Mouse (Mus musculus) left cerebral cortex, adult 9 months (tissue): ENCODE results near the gene Rpl23.

Source experiments
- DNase-seq, 2 experiments: peaks; one replicate each; pipeline ENCODE4 v3.0.0; 2022; ENCODE audit warnings: low spot score in 2 of 2

Gene Rpl23

DNA sequence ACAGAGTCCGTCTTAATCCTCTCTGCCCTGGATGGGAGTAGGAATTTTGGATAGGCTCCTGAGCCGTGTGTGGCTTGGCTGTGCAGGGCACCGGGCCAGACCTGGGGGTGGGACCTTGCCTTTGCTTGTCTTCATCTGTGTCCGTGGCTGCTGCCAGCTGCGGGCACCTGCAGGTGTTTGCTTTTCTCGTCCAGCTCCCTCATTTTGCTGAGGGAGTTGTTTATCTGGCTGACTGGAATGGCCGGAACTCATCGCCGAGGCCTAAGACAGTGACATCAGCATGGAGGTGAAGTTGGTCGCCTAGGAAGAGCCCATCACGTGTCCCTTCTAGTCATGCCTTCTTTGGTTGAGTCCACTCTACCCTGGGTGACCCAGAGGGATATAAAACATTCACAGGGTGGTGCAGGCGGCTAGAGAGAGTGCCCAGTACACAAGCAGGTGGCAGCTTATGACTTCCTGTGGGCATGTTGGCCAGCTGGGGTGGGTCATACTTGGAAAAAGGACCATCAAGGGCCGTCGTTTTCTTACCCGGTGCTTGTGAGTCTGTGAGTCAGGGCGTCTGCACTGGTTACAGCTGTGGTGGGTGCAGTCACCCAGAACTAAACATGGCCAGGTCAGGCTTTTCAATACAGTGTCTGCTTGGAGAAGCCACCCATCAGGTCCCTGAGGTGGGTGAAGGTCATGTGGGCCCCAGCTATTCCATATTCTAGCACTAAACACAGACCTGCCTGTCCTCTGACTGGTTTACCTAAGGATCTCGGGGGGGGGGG, 31.7 kb upstream of the Rpl23 start:
- no peak for DNase-seq

- DNase-seq, result no peak
Observed at GRCm38 (mm10) chr11:97813085-97813484, 30.8 kb upstream of the Rpl23 start.

DNA sequence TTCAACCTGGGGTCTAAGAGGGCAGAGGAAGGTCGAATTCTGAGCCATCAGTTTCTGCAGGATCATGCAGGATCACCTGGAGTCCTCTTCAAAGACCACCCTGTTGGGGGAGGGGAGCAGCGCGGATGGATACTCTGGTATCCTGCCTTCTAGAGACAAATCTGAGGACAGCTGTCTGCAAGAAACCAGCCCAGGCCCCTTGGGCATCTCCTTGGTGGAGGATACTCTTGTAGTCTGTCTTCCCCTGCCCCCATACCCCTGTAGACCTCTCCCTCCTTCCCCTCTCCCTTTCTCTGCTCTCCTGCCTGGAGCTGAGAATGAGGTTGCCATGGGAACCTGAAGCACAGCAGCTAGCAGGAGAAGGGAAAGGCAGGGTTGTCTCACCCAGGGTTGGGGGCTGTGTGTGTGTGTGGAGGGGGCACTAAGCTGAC, 30.3 kb upstream of the Rpl23 start:
- no peak for DNase-seq

DNA sequence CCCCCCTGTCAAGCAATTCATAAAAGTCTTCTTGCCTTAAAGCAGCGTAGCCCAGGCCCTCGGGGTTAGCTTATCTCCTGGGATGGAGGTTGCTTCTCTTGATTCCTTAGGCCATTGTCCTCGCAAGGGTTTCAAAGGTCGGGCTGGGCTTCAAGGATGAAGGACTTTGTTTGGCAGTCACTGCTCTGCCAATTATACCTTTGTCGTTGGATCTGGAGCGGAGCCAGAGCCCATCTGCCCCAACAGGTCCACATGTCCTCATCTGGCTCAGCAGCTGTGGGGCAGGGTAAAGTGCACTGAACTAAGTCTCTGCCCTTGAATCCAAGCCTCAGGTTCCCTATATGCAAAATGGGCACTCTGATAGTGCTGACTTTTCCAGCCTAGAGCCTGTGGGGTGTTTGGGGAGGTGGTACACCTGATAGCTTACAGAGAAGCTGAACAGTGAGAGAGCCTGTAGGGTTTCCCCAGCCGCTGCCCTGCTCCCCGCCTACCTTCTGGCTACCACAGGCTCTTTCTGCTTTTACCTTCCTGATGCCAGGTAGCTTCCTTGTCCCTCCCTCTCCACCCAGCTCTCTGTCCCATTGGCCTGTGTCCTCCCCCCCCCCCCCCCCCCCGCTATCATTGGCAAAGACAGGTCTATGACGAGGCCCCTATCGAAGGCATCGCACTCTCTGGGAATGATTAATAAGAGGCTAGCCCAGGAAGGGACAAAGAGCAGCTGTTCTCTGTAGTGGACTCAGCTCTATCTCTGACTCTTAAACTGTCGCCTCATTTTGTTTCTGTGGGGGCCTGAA, 29.5 kb upstream of the Rpl23 start:
- DNase-seq, result no peak

- no peak for DNase-seq
Observed at GRCm38 (mm10) chr11:97810970-97811369, 28.7 kb upstream of the Rpl23 start.

- no peak for DNase-seq
Observed at GRCm38 (mm10) chr11:97810356-97810755, 28.1 kb upstream of the Rpl23 start.

GRCm38 (mm10) chr11:97809235-97810121, 27.2 kb upstream of the Rpl23 start:
- no peak for DNase-seq

DNA sequence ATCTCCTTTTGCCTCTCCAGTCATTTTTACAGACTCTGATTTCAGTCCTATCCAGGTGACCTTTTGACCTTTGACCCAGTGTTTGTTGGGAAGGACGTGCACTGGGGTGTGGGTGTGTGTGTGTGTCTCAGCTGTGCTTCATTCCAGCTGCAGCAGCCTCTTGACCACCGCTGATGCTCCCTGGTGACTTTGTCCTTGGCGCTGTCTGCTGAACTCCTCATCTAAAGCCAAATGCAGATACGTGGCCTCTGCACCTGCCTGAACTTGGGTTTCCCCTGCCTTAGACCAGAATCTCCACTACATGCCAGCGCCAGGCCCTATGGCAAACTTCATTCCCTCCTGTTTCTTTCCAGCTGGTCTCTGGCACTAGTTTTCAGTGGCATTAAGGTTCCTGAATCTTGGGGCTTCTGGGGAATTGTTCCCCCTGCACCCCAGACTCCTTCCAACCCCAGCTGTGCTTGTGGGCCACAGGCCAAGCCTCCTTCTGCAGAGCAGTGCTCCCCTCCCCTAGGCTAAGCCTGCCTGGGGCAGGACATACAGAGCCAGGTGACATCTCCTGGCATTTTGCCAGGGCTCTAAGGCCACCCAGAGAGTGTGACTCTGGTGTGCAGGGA, 26.5 kb upstream of the Rpl23 start:
- DNase-seq, result no peak

- no peak for DNase-seq
Observed at GRCm38 (mm10) chr11:97808093-97808492, 25.9 kb upstream of the Rpl23 start.

DNA sequence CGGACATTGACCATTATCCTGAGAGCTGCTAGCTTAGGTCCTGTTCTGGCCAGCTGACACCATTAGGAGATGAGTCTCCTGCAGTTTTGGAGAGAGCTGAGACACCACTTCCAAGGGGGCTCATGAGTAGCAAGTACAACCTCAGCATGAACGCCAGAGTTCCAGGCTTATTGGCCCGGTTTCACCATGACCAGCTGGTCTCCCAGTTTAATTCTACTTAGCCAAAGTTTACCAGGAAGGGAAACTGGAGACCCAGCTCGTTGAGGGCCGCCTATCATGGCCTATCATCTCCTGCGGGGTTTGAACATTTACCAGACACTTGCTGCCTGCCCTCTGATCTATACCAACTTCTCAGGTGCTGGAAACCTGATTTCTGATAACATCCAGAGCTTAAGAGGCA, 25.4 kb upstream of the Rpl23 start:
- no peak for DNase-seq

DNA sequence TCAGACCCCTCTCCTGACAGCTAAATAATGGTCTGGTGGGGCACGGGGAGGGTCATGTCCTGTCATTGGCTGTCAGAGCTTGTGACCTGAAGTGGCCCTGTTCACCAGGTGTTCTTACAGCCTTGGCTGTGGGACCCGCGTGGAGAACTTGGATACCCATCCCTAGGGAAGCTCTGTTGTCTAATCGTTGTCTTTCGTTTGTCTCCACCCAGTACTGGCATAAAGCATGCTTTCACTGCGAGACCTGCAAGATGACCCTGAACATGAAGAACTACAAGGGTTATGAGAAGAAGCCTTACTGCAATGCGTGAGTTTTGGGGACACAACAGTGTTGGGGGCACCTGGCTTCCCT, 24.4 kb upstream of the Rpl23 start:
- DNase-seq, result no peak

- no peak for DNase-seq
Observed at GRCm38 (mm10) chr11:97805662-97806612, 23.7 kb upstream of the Rpl23 start.

DNA sequence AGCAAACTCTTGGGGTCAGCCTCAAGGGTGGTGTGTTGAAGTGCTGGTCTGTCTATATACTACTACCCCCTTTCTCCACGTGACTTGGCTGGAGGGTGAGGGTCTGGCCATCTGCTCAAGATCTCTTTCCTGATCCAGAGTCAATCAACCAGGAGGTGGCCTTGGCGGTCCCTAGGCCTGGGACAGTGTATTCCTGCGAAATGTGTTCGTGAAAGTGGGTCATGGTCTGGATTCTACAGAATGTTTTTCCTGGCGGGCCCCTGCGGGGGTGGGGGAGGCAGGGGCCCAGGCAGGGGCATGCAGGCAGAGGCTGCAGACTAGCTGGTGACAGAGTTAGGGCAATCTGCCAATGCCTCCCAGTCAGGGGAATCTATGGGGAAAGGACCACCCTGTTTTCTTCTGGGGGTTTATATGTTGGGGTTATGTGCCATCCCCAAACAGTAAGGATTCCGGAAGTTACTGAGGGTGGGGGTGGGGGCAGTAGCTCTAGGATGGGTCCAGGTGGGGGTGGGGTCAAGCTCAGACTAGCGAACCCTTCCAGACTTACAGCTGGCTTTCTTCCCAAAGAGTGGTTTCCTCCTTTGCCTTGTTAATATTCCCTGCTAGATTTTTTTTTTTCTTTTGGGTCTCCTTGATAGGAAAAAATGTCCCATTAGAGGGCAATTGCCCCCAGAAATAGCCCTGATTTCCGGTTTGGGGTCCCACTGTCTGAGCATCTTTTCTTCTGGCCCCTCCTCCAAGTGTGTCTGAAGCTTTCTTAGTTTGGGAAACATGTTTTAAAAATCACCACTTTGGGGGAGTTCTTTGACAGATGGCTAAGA, 22.8 kb upstream of the Rpl23 start:
- no peak for DNase-seq

GRCm38 (mm10) chr11:97803847-97804246, 21.6 kb upstream of the Rpl23 start:
- DNase-seq, result no peak

DNA sequence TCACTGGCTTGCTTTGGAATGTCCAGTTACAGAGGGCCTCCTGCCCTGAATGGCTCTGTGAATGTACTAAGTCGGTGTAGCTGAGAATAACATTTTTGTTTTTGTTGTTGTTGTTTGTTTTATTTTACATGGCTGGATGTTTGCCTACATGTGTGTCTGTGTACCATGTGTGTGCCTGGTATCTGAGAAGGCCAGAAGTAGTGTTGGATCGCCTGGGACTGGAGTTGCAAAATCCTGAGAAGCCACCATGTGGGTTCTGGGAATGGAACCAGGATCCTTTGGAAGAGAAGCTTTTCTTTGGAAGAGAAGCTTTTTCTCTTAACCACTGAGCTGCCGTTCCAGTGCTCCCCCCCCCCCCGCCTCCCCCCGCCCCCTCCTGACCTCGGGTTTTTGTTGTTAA, 20.3 kb upstream of the Rpl23 start:
- DNase-seq, result no peak

GRCm38 (mm10) chr11:97802194-97802470, 19.9 kb upstream of the Rpl23 start:
- DNase-seq, result no peak

- DNase-seq, result peak in 1 of 2 experiments; percentile 70
Observed at GRCm38 (mm10) chr11:97801409-97802193, 19.4 kb upstream of the Rpl23 start.

DNA sequence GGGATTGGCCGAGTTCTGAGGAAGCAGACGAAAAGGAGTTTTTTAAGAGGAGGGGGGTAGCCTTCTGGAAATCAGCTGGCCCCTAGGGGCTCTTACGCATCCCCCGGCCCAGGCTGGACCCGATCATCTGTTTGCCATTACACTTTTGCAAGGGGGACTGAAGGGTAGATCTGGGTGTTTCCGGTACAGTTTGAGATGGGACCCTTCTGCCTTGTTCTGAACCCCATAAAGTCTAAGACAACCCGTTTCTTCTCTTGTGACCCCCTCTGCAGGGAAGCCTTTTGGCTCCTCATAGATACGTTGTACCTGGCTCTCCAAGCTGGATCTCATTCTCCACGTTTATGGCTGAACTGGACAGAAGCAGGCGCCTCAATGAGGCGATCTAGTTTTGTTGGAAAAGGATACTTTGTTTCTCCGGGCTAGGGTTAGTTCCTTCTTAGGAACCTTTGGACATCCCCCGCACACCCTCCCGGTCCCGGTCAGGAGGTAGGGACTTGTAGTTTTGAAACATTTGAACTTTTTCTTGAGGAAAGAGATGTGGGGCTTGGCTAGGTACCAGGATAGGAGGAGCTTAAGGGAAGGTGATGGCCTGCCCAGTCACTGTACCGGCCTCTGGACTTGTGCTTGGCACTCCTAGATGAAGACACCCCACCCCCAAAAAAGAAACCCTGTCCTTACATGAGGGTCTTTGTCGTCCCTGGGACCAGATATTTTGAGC, 18.6 kb upstream of the Rpl23 start:
- DNase-seq, result no peak
